Mouse (Mus musculus): Measurements from ENCODE around the gene Sept6. TPM values are rescaled to one million over a fixed set of nuclear protein-coding genes. Genes with fewer than 3 reads are reported as not detected.

Sept6 gene
- total and polyA plus RNA-seq, 3 experiments: 94.1 to 180 (median 98.8) TPM

- H3K4me2 ChIP-seq (ENCODE audit: insufficient read depth, low read depth, poor library complexity, severe bottlenecking): peak overlapping the region; percentile 78; the same call in 1 of the 2 replicates
- dilution Hi-C loops (cut with MboI; ENCODE audit: extremely low pct_ligation_motif_present, extremely low pct_unique_long_range_greater_than_20kb, low sequenced_read_pairs) (no loop called here), in situ Hi-C loops (cut with MboI; ENCODE audit: low pct_ligation_motif_present, low pct_unique_long_range_greater_than_20kb, low sequenced_read_pairs) (loop anchor here (10.0 to 25.0 kb wide), 2 partner anchors 78 to 141 kb away; no protein-coding TSS in a partner anchor)
- TF ChIP-seq HCFC1 (IDR thresholded peaks at IDR 0.05; ENCODE audit: low read depth, low read length) (peak; percentile 73), MAZ (IDR thresholded peaks at IDR 0.05; ENCODE audit: low read depth, low read length) (no peak), CHD1 (IDR thresholded peaks at IDR 0.05; ENCODE audit: low read depth, low read length) (no peak), CHD2 (IDR thresholded peaks at IDR 0.05; ENCODE audit: low read length) (peak; percentile 99), ZNF384 (IDR thresholded peaks at IDR 0.05; ENCODE audit: low read depth, low read length) (no peak), ETS1 (conservative IDR thresholded peaks at IDR 0.05; ENCODE audit: low read depth, low read length) (no peak), EP300 (IDR thresholded peaks at IDR 0.05; ENCODE audit: low read length) (no peak), SIN3A (IDR thresholded peaks at IDR 0.05; ENCODE audit: low read length) (peak; percentile 73; the same call in 1 of the 2 replicates), SMC3 (IDR thresholded peaks at IDR 0.05; ENCODE audit: low read depth, low read length) (no peak), NELFE (IDR thresholded peaks at IDR 0.05; ENCODE audit: low read depth, low read length) (peak; percentile 93), ELF1 (IDR thresholded peaks at IDR 0.05; ENCODE audit: low read depth, low read length) (no peak), E2F4 (IDR thresholded peaks at IDR 0.05; ENCODE audit: insufficient replicate concordance, low read depth, low read length) (no peak), IRF4 (IDR thresholded peaks at IDR 0.05; ENCODE audit: low read depth, low read length) (no peak), TCF12 (IDR thresholded peaks at IDR 0.05; ENCODE audit: low read depth, low read length) (peak; percentile 92), MEF2A (IDR thresholded peaks at IDR 0.05; ENCODE audit: borderline replicate concordance, low read depth, low read length) (no peak), MXI1 (IDR thresholded peaks at IDR 0.05; ENCODE audit: low read depth, low read length) (peak; percentile 68), PAX5 (IDR thresholded peaks at IDR 0.05; ENCODE audit: low read length) (no peak), RCOR1 (conservative IDR thresholded peaks at IDR 0.05; ENCODE audit: low read depth, low read length) (no peak), ZMIZ1 (IDR thresholded peaks at IDR 0.05; ENCODE audit: low read depth, low read length) (peak; percentile 84), KAT2A (IDR thresholded peaks at IDR 0.05; ENCODE audit: insufficient replicate concordance, low read length) (no peak), NRF1 (IDR thresholded peaks at IDR 0.05; ENCODE audit: low read depth, low read length) (peak; percentile 83), MAX (IDR thresholded peaks at IDR 0.05; ENCODE audit: low read length) (peak; percentile 67), BHLHE40 (IDR thresholded peaks at IDR 0.05; ENCODE audit: low read depth, low read length) (peak; percentile 66), USF2 (conservative IDR thresholded peaks at IDR 0.05; ENCODE audit: low read depth, low read length) (no peak), CTCF (conservative IDR thresholded peaks at IDR 0.05 in 1 of 2, IDR thresholded peaks at IDR 0.05 in 1 of 2; ENCODE audit: low read depth in 2 of 2, low read length in 2 of 2) (no peak), MYC (IDR thresholded peaks at IDR 0.05; ENCODE audit: low read depth, low read length) (peak; percentile 80; the same call in 1 of the 2 replicates), ZC3H11A (IDR thresholded peaks at IDR 0.05; ENCODE audit: low read depth, low read length) (no peak), GABPA (IDR thresholded peaks at IDR 0.05; ENCODE audit: insufficient replicate concordance, low read depth, low read length) (no peak), POLR2A (IDR thresholded peaks at IDR 0.05; ENCODE audit: low read depth, low read length) (peak; percentile 97), POLR2AphosphoS2 (IDR thresholded peaks at IDR 0.05; ENCODE audit: low read depth, low read length) (peak; percentile 90), ZKSCAN1 (IDR thresholded peaks at IDR 0.05; ENCODE audit: borderline replicate concordance, low read depth, low read length) (no peak), MAFK (IDR thresholded peaks at IDR 0.05; ENCODE audit: insufficient replicate concordance, low read length) (no peak), JUN (IDR thresholded peaks at IDR 0.05; ENCODE audit: insufficient read depth, low read depth, low read length) (peak; percentile 33; the same call in 1 of the 2 replicates), USF1 (IDR thresholded peaks at IDR 0.05; ENCODE audit: low read depth, low read length) (no peak), JUND (conservative IDR thresholded peaks at IDR 0.05; ENCODE audit: low read depth, low read length) (0 out of 2 replicates have a peak, but pooled peaks have one; percentile 22), UBTF (IDR thresholded peaks at IDR 0.05; ENCODE audit: low read depth, low read length) (no peak), TBP (conservative IDR thresholded peaks at IDR 0.05; ENCODE audit: low read depth, low read length) (peak; percentile 90), RAD21 (IDR thresholded peaks at IDR 0.05; ENCODE audit: low read depth, low read length) (no peak)
- H3K4me1 ChIP-seq (ENCODE audit: control insufficient read depth in 1 of 2, insufficient read depth in 2 of 2): no peaks in the 10 kb centered on the region
- no peaks in the 10 kb centered on the region for H3K27me3 ChIP-seq (replicated peaks)
- peaks cover 27% of the 10 kb centered on the region for H3K79me2 ChIP-seq (replicated peaks; ENCODE audit: control insufficient read depth, extremely low read depth, insufficient read depth, poor library complexity, severe bottlenecking)
- no peaks in the 10 kb centered on the region for H3K36me3 ChIP-seq (replicated peaks in 1 of 2; ENCODE audit: control insufficient read depth in 1 of 2, insufficient read depth in 1 of 2, low read length in 1 of 2)
- peak overlapping the region; percentile 88 for H3K9ac ChIP-seq (ENCODE audit: insufficient read depth, low read depth)
- H3K9me3 ChIP-seq (replicated peaks; ENCODE audit: low read length): no peaks in the 10 kb centered on the region
- peak overlapping the region; percentile 55; the same call in 1 of the 2 replicates for H3K27ac ChIP-seq (ENCODE audit: insufficient read depth, low read depth)
- DNase-seq (ENCODE audit: extremely low read depth): peak; percentile 87
- H3K4me3 ChIP-seq (replicated peaks in 1 of 3; ENCODE audit: low read depth in 2 of 3, low read length in 2 of 3, poor library complexity in 1 of 3): peak overlapping the region; percentile 64 to 98 (median 68)
Measured at GRCm38 (mm10) chrX:36903115-36903768, 88.4 kb downstream of the Sept6 start.

Data from CH12.LX (cell line).